Mouse (Mus musculus): Measurements from ENCODE around the gene Dlgap1. TPM values are rescaled to one million over a fixed set of nuclear protein-coding genes. Genes with fewer than 3 reads are reported as not detected.

The Dlgap1 gene
- polyA plus RNA-seq, 1 experiment from 2014 or later, result 3.9 TPM

DNA sequence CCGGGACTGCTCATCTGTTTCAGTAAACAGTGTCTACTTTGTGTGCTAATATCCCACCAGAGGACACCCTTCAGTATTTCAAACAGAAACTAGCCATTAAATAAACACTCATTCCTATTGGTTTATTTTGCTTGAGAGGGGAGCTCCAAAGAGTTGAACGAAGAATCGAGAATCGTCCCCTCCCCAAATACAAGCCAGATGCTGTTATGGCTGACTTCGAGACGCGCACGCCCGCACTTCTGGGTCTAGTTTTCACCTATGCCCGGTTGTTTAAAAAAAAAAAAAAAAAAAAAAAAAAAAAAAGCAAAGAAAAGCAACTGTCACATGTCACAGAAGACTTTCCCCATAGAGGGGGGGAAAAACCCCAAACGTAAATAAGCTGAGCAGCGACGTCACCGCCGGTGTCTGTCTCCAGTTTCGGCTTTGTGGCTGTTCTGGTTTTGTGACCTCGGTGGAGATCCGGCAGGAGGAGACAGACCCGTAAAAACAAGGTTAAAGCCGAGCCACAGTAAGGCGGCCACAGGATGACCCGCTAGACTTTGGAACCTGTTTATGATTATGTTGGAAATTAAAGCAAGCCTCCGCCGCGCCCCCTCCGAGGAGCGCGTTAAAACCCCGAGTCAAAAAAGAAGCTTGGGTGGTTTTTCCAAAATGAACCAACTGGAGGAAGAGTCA, 883.3 kb downstream of the Dlgap1 start:
- Histone ChIP-seq H3K4me2 (peak overlapping the region; percentile 89), H3K9me3 (no peaks in the 10 kb centered on the region), H3K36me3 (no peaks in the 10 kb centered on the region), H3K4me3 (peak overlapping the region; percentile 76), H3K27ac (peak overlapping the region; percentile 99), H3K9ac (peak overlapping the region; percentile 95), H3K27me3 (no peaks in the 10 kb centered on the region), H3K4me1 (peaks cover 10% of the 10 kb centered on the region; the same call in 1 of the 2 replicates)
- ATAC-seq (ENCODE audit: insufficient number of reproducible peaks, insufficient read depth, low FRiP score, low TSS enrichment, low read depth), result no peak
- WGBS, result under 1% methylated on average over 29 of the region's 29 CpGs

DNA sequence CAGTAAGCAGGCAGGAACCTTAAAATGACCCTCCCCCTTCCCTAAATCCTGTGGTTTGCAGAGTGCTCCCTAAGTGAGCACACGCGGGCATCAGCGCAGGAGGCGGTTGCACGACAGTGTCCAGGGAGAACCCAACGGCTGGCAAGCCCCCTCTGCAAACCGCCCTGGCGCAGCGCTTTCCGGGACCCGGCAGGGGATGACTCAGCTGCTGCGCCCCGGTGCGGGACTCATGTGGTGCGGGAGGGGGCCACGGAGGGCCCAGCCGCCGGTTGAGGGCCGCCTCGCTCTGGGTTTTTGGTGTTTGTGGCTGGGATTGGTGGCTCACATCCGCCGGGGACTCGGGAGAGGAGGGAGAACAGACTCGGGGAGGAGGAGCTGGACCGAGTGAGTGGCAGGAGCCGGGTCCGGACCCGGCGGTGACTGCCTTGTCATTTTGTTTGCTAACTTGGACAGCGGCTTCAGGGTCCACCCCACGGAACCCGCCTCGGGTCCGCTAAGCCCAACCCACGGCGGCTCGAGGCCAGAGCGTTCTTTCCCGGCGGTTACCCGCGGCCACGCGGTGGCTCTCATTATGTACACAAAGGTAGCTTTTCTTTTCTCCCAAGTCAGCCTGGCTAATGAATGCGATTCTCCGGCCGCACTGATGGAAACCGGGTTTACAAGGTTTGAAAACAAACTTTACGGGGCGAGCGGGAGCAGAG, 884.0 kb downstream of the Dlgap1 start:
- peak overlapping the region; percentile 76 for H3K4me3 ChIP-seq
- peak; percentile 38; the same call in 1 of the 2 replicates for ATAC-seq (ENCODE audit: insufficient number of reproducible peaks, insufficient read depth, low FRiP score, low TSS enrichment, low read depth)
- peak overlapping the region; percentile 89 for H3K4me2 ChIP-seq
- H3K9ac ChIP-seq, result peak overlapping the region; percentile 95
- no peaks in the 10 kb centered on the region for H3K36me3 ChIP-seq
- under 1% methylated on average over 51 of the region's 51 CpGs for WGBS
- no peaks in the 10 kb centered on the region for H3K27me3 ChIP-seq
- peak overlapping the region; percentile 99 for H3K27ac ChIP-seq
- no peaks in the 10 kb centered on the region for H3K9me3 ChIP-seq
- H3K4me1 ChIP-seq, result peaks cover 10% of the 10 kb centered on the region; the same call in 1 of the 2 replicates

DNA sequence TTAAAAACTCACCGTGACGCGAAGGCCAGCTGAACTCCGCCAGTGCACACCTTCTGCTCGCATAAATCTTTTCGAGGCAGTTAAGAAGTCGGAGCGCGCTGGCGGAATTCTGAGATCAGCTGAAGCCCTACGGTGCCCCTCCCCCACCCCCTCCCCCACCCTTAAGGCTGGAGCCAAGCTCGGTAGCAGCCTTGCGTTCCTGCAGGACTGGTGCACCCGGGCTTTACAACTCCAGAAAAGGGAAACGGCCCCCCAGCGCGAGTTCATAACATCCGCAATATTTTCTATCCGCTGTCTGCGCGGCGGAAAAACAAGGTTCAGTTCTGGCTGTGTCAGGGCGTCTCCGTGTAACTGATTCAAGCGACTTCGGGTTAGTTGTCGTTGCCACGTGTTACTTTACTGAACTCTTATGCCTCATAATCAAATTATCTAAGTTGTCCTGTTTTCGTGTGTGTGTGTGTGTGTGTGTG, 884.6 kb downstream of the Dlgap1 start, which contains the start of gene Tgif1:
TSS of gene Tgif1 (minus strand) at position 111 of the 470 bp plus-strand sequence.
- H3K4me2 ChIP-seq, result peak within 1 kb of the TSS; percentile 89
- no peaks in the 10 kb centered on the region for H3K36me3 ChIP-seq
- no peak for ATAC-seq (ENCODE audit: insufficient number of reproducible peaks, insufficient read depth, low FRiP score, low TSS enrichment, low read depth)
- H3K9me3 ChIP-seq, result no peaks in the 10 kb centered on the region
- H3K4me1 ChIP-seq, result peaks cover 10% of the 10 kb centered on the region; the same call in 1 of the 2 replicates
- peak within 1 kb of the TSS; percentile 76 for H3K4me3 ChIP-seq
- WGBS, result under 1% methylated on average over 29 of the region's 29 CpGs
- peak within 1 kb of the TSS; percentile 95 for H3K9ac ChIP-seq
- peak within 1 kb of the TSS; percentile 99 for H3K27ac ChIP-seq
- no peaks in the 10 kb centered on the region for H3K27me3 ChIP-seq

DNA sequence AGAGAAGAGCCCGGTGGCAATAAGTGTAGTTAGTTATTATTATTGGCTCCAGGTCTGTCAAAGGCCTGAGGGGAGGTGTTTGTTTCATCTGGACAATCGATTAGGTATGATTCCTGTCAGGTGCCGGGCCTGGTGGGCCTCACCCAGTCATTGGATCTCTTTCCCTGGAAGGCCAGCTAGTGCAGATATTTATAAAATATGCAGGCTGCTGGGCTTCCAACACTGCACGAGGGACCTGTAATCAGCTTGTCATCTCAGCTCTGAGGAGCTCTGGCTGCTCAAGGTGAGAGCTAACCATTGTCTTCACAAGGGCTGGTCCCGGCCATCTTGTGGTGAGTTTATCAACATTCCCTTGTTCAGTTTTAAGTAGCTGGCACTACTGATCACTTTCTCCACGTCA, 885.1 kb downstream of the Dlgap1 start:
- peaks cover 10% of the 10 kb centered on the region; the same call in 1 of the 2 replicates for H3K4me1 ChIP-seq
- H3K9me3 ChIP-seq, result no peaks in the 10 kb centered on the region
- no peaks in the 10 kb centered on the region for H3K36me3 ChIP-seq
- H3K27ac ChIP-seq, result peak overlapping the region; percentile 99
- H3K9ac ChIP-seq, result peak overlapping the region; percentile 95
- H3K4me3 ChIP-seq, result peak overlapping the region; percentile 76
- WGBS, result 14% methylated on average over 6 of the region's 6 CpGs
- ATAC-seq (ENCODE audit: insufficient number of reproducible peaks, insufficient read depth, low FRiP score, low TSS enrichment, low read depth), result no peak
- peak overlapping the region; percentile 89 for H3K4me2 ChIP-seq
- no peaks in the 10 kb centered on the region for H3K27me3 ChIP-seq

DNA sequence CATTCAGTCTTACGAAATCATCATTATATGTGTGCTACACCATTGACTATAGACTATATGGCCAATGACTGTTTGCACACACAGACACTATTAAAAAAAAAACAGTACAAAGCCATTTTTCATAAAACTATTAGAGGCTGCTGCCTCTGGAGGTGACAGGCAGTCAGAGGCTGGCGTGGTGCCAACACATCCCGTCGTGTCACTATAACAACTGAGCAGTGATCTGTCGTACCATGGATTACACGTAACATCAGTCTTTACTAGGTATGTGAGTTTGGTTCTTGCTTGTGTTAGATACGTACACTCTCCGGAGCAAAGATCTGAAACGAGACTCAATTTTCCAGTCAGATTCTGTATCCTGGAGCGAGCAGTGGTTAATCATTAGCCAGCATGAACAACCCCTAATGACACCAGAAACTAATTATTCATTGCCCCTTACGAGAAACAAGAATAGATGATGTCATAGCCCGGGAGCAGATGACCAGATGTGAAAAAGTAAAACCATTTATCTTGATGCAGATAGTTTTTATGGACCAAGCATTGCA, 888.1 kb downstream of the Dlgap1 start:
- Histone ChIP-seq H3K9ac (no peak overlapping the region), H3K27ac (no peak overlapping the region), H3K4me1 (peaks cover 10% of the 10 kb centered on the region; the same call in 1 of the 2 replicates), H3K4me3 (no peak overlapping the region), H3K9me3 (no peaks in the 10 kb centered on the region), H3K27me3 (no peaks in the 10 kb centered on the region), H3K4me2 (no peak overlapping the region), H3K36me3 (0 out of 2 replicates have a peak, but pooled peaks cover under 1% of the 10 kb centered on the region)
- no peak for ATAC-seq (ENCODE audit: insufficient number of reproducible peaks, insufficient read depth, low FRiP score, low TSS enrichment, low read depth)
- WGBS, result 76% methylated on average over 12 of the region's 12 CpGs

DNA sequence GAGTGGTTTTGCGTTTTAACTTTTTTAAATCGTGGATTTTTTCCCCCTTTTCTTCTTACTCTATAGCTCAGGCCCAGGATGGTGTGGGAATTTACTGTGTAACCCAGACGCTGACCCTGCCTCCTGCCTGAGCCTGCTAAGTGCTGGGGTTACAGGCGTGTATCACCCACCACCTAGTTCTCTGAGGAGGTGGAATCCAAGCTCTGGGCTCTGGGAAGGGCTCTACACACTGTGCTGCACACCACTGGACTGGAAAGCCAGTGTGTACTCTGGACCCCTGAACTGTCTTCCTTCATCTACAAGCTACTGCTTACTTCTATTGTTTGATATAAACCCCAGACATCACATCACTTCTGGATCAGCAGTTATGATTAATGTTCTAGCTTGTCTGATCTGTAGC, 889.9 kb downstream of the Dlgap1 start:
- Histone ChIP-seq H3K9ac (no peak overlapping the region), H3K4me1 (peaks cover 10% of the 10 kb centered on the region; the same call in 1 of the 2 replicates), H3K4me2 (no peak overlapping the region), H3K27me3 (no peaks in the 10 kb centered on the region), H3K9me3 (no peaks in the 10 kb centered on the region), H3K36me3 (0 out of 2 replicates have a peak, but pooled peaks cover 8% of the 10 kb centered on the region), H3K4me3 (no peak overlapping the region), H3K27ac (no peak overlapping the region)
- 78% methylated on average over 4 of the region's 4 CpGs for WGBS
- ATAC-seq (ENCODE audit: insufficient number of reproducible peaks, insufficient read depth, low FRiP score, low TSS enrichment, low read depth), result no peak

- Histone ChIP-seq H3K27me3 (no peaks in the 10 kb centered on the region), H3K4me2 (no peak overlapping the region), H3K9me3 (no peaks in the 10 kb centered on the region), H3K27ac (no peak overlapping the region), H3K9ac (no peak overlapping the region), H3K4me3 (no peak overlapping the region), H3K4me1 (no peaks in the 10 kb centered on the region), H3K36me3 (0 out of 2 replicates have a peak, but pooled peaks cover 10% of the 10 kb centered on the region)
- 93% methylated on average over 8 of the region's 8 CpGs for WGBS
- ATAC-seq (ENCODE audit: insufficient number of reproducible peaks, insufficient read depth, low FRiP score, low TSS enrichment, low read depth), result no peak
These were observed 895.2 kb downstream of the Dlgap1 start for GRCm38 (mm10) chr17:70864117-70864516.

DNA sequence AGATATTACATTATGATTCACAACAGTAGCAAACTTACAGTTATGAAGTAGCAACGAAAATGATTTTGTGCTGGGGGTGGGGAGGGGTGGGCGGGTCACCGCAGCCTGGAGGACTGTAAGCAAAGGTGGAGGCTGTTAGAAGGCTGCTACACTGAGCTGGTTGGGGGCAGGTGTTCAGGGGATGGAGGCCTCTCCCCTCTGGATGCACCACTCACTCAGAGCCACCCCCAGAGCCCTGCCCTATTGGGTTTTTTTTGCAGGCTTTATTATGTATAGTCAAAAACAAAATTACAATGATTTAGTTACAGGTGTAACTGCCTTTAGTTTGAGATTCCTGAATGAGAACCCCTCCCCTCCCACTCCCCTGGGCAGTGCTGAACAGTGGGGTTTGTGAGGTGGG, 895.8 kb downstream of the Dlgap1 start:
- WGBS, result 80% methylated on average over 3 of the region's 3 CpGs
- ATAC-seq (ENCODE audit: insufficient number of reproducible peaks, insufficient read depth, low FRiP score, low TSS enrichment, low read depth), result no peak
- 0 out of 2 replicates have a peak, but pooled peaks cover 10% of the 10 kb centered on the region for H3K36me3 ChIP-seq

DNA sequence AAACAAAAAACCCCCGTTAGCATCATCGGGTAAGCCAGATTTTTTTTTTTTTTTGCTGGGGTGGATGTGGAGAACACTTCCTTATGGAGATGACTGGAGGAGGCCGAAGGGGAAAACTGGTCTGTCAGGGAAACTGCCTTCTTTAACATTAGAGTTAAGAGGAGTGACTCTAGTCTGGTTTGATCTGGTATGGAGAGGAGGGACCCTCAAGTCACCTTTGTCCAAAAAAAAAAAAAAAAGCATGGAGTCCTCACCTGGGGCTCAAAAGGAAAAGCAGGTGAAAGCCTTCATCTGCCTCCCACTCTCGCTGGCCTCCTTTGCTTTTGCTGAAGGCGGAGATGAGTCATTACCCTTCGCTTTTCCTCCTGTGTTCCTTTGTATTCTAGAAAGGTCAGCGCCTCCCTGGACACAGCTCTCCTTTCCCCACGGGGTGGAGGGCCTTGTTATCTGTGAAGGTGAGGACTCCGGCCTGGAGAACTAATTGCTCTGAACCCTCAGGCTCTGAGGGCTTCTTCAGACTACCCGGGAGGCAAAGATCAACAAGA, 896.3 kb downstream of the Dlgap1 start:
- no peak for ATAC-seq (ENCODE audit: insufficient number of reproducible peaks, insufficient read depth, low FRiP score, low TSS enrichment, low read depth)
- H3K27ac ChIP-seq, result no peak overlapping the region
- H3K27me3 ChIP-seq, result no peaks in the 10 kb centered on the region
- 77% methylated on average over 10 of the region's 10 CpGs for WGBS
- no peak overlapping the region for H3K4me3 ChIP-seq
- H3K4me2 ChIP-seq, result no peak overlapping the region
- no peaks in the 10 kb centered on the region for H3K9me3 ChIP-seq
- no peaks in the 10 kb centered on the region for H3K4me1 ChIP-seq
- 0 out of 2 replicates have a peak, but pooled peaks cover 10% of the 10 kb centered on the region for H3K36me3 ChIP-seq
- H3K9ac ChIP-seq, result no peak overlapping the region

More for the DNA sequence above, 895.8 kb downstream of the Dlgap1 start:
- Histone ChIP-seq H3K9me3 (no peaks in the 10 kb centered on the region), H3K4me2 (no peak overlapping the region), H3K27ac (no peak overlapping the region), H3K4me1 (no peaks in the 10 kb centered on the region), H3K9ac (no peak overlapping the region), H3K4me3 (no peak overlapping the region), H3K27me3 (no peaks in the 10 kb centered on the region)

- H3K4me1 ChIP-seq, result no peaks in the 10 kb centered on the region
- no peak for ATAC-seq (ENCODE audit: insufficient number of reproducible peaks, insufficient read depth, low FRiP score, low TSS enrichment, low read depth)
- no peak overlapping the region for H3K27ac ChIP-seq
- H3K27me3 ChIP-seq, result no peaks in the 10 kb centered on the region
- 83% methylated on average over 5 of the region's 5 CpGs for WGBS
- H3K36me3 ChIP-seq, result 0 out of 2 replicates have a peak, but pooled peaks cover 10% of the 10 kb centered on the region
- H3K4me3 ChIP-seq, result no peak overlapping the region
- no peak overlapping the region for H3K9ac ChIP-seq
- H3K9me3 ChIP-seq, result no peaks in the 10 kb centered on the region
- no peak overlapping the region for H3K4me2 ChIP-seq
These were observed 897.2 kb downstream of the Dlgap1 start for GRCm38 (mm10) chr17:70866029-70866428.

GRCm38 (mm10) chr17:70866538-70867114, 897.8 kb downstream of the Dlgap1 start:
- Histone ChIP-seq H3K9ac (no peak overlapping the region), H3K27me3 (no peaks in the 10 kb centered on the region), H3K36me3 (0 out of 2 replicates have a peak, but pooled peaks cover 10% of the 10 kb centered on the region), H3K4me2 (no peak overlapping the region), H3K27ac (no peak overlapping the region), H3K9me3 (no peaks in the 10 kb centered on the region), H3K4me1 (no peaks in the 10 kb centered on the region), H3K4me3 (no peak overlapping the region)
- 87% methylated on average over 6 of the region's 6 CpGs for WGBS
- no peak for ATAC-seq (ENCODE audit: insufficient number of reproducible peaks, insufficient read depth, low FRiP score, low TSS enrichment, low read depth)
